Mouse (Mus musculus) liver, embryonic 15.5 days (tissue): Measurements from ENCODE around the gene Rps2. TPM values are rescaled to one million over a fixed set of nuclear protein-coding genes. Genes with fewer than 3 reads are reported as not detected.

Experiments
- ATAC-seq: fragments of 200-750 bp; cut with Nextera tagmentation; 2 replicates; pipeline ENCODE4 v1.8.0; 2017; ENCODE audit warnings: moderate number of reproducible peaks, mild to moderate bottlenecking, moderate library complexity; ENCODE audit not compliant: insufficient read depth
- H3K27ac ChIP-seq: fragments of 300-500 bp; sonication (generic); replicated peaks from 2 replicates; pipeline ENCODE4 v1.5.1; 2015; ENCODE audit warnings: mild to moderate bottlenecking, inconsistent platforms
- H3K27me3 ChIP-seq: fragments of 300-500 bp; sonication (generic); 2 replicates; pipeline ENCODE4 v1.6.1; 2015; ENCODE audit warnings: mild to moderate bottlenecking, inconsistent platforms
- H3K36me3 ChIP-seq: fragments of 300-500 bp; sonication (generic); replicated peaks from 2 replicates; pipeline ENCODE4 v1.6.1; 2015; ENCODE audit warnings: moderate library complexity, mild to moderate bottlenecking, inconsistent platforms
- H3K4me1 ChIP-seq: fragments of 300-500 bp; sonication (generic); replicated peaks from 2 replicates; pipeline ENCODE4 v1.6.1; 2015; ENCODE audit warnings: inconsistent platforms
- H3K4me2 ChIP-seq: fragments of 300-500 bp; sonication (generic); 2 replicates; pipeline ENCODE4 v1.6.1; 2015; ENCODE audit warnings: moderate library complexity, mild to moderate bottlenecking, inconsistent platforms
- H3K4me3 ChIP-seq: fragments of 300-500 bp; sonication (generic); replicated peaks from 2 replicates; pipeline ENCODE4 v1.5.1; 2015; ENCODE audit warnings: mild to moderate bottlenecking, inconsistent platforms
- H3K9ac ChIP-seq: fragments of 300-500 bp; sonication (generic); 2 replicates; pipeline ENCODE4 v1.6.1; 2015; ENCODE audit warnings: moderate library complexity, mild to moderate bottlenecking, inconsistent platforms
- H3K9me3 ChIP-seq: fragments of 300-500 bp; sonication (generic); replicated peaks from 2 replicates; pipeline ENCODE4 v1.6.1; 2016; ENCODE audit warnings: inconsistent platforms
- WGBS: fragments of 180-500 bp; shearing (Covaris S2); methylation state at CpG from one replicate; pipeline ENCODE4 v1.1.7; 2015; ENCODE audit warnings: mixed read lengths; ENCODE audit not compliant: insufficient replicate concordance; 5-methylcytosine and 5-hydroxymethylcytosine counted together
- polyA plus RNA-seq: library from polyadenylated mRNA; unstranded; fragments of >200 nt; fragmentation: Nextera tagmentation; extraction: Ambion mirVana; gene quantifications from 2 replicates; pipeline ENCODE4 v1.2.1, GENCODE M21; 2015

Rps2 gene
- polyA plus RNA-seq, 1 experiment from 2014 or later, result 1,043 TPM

GRCm38 (mm10) chr17:24745526-24746497, 27.9 kb downstream of the Rps2 start:
- peaks cover 5% of the 10 kb centered on the region for H3K36me3 ChIP-seq
- ATAC-seq, result no peak
- no peak overlapping the region for H3K4me3 ChIP-seq
- H3K4me2 ChIP-seq, result no peak overlapping the region
- no peaks in the 10 kb centered on the region for H3K9me3 ChIP-seq
- no peak overlapping the region for H3K9ac ChIP-seq
- peaks cover 16% of the 10 kb centered on the region for H3K4me1 ChIP-seq
- H3K27ac ChIP-seq, result no peak overlapping the region
- peaks cover 46% of the 10 kb centered on the region for H3K27me3 ChIP-seq
- WGBS, result 16% methylated on average over 7 of the region's 7 CpGs

- Histone ChIP-seq H3K4me2 (no peak overlapping the region), H3K27ac (no peak overlapping the region), H3K27me3 (peaks cover 58% of the 10 kb centered on the region), H3K36me3 (no peaks in the 10 kb centered on the region; the same call in 1 of the 2 replicates), H3K9ac (no peak overlapping the region), H3K9me3 (no peaks in the 10 kb centered on the region), H3K4me1 (peaks cover 10% of the 10 kb centered on the region), H3K4me3 (no peak overlapping the region)
- ATAC-seq, result no peak
- 42% methylated on average over 4 of the region's 4 CpGs for WGBS
These were observed 29.1 kb downstream of the Rps2 start for GRCm38 (mm10) chr17:24746986-24747385.

GRCm38 (mm10) chr17:24751528-24751927, 33.6 kb downstream of the Rps2 start:
- H3K4me3 ChIP-seq, result no peak overlapping the region
- 12% methylated on average over 4 of the region's 4 CpGs for WGBS
- H3K27me3 ChIP-seq, result peaks cover 94% of the 10 kb centered on the region
- ATAC-seq, result no peak
- H3K4me2 ChIP-seq, result no peak overlapping the region
- H3K9ac ChIP-seq, result no peak overlapping the region
- H3K36me3 ChIP-seq, result no peaks in the 10 kb centered on the region
- H3K9me3 ChIP-seq, result no peaks in the 10 kb centered on the region
- H3K4me1 ChIP-seq, result peaks cover 15% of the 10 kb centered on the region
- no peak overlapping the region for H3K27ac ChIP-seq

- Histone ChIP-seq H3K27me3 (peaks cover 94% of the 10 kb centered on the region), H3K4me2 (peak within 1 kb of the TSS; percentile 78), H3K27ac (no peak within 1 kb of the TSS), H3K36me3 (no peaks in the 10 kb centered on the region), H3K9me3 (no peaks in the 10 kb centered on the region), H3K9ac (peak within 1 kb of the TSS; percentile 18; the same call in 1 of the 2 replicates), H3K4me3 (peak within 1 kb of the TSS; percentile 53), H3K4me1 (peaks cover 15% of the 10 kb centered on the region)
- WGBS, result 1% methylated on average over 77 of the region's 82 CpGs
- peak; percentile 72 for ATAC-seq
These were observed 34.8 kb downstream of the Rps2 start, which contains the start of gene Hs3st6 for GRCm38 (mm10) chr17:24752415-24753394. Gene Hs3st6 (plus strand): TSS chr17:24752988.

GRCm38 (mm10) chr17:24757394-24757793, 39.5 kb downstream of the Rps2 start:
- H3K4me2 ChIP-seq, result no peak overlapping the region
- H3K9ac ChIP-seq, result no peak overlapping the region
- ATAC-seq, result no peak
- 66% methylated on average over 1 of the region's 1 CpGs for WGBS
- H3K27ac ChIP-seq, result no peak overlapping the region
- peaks cover 94% of the 10 kb centered on the region for H3K27me3 ChIP-seq
- H3K4me1 ChIP-seq, result peaks cover 11% of the 10 kb centered on the region
- no peak overlapping the region for H3K4me3 ChIP-seq
- H3K36me3 ChIP-seq, result no peaks in the 10 kb centered on the region
- no peaks in the 10 kb centered on the region for H3K9me3 ChIP-seq

GRCm38 (mm10) chr17:24761121-24761520, 43.2 kb downstream of the Rps2 start:
- ATAC-seq, result no peak
- Histone ChIP-seq H3K4me3 (no peak overlapping the region), H3K4me2 (no peak overlapping the region), H3K27me3 (peaks cover 83% of the 10 kb centered on the region), H3K36me3 (no peaks in the 10 kb centered on the region), H3K9ac (no peak overlapping the region), H3K27ac (no peak overlapping the region), H3K4me1 (no peaks in the 10 kb centered on the region), H3K9me3 (no peaks in the 10 kb centered on the region)
- WGBS, result 37% methylated on average over 5 of the region's 5 CpGs

GRCm38 (mm10) chr17:24765016-24765905, 47.3 kb downstream of the Rps2 start:
- H3K27me3 ChIP-seq, result peaks cover 83% of the 10 kb centered on the region
- H3K27ac ChIP-seq, result no peak overlapping the region

GRCm38 (mm10) chr17:24766266-24766875, 48.5 kb downstream of the Rps2 start:
- no peak overlapping the region for H3K4me3 ChIP-seq
- H3K4me2 ChIP-seq, result no peak overlapping the region
- no peak overlapping the region for H3K27ac ChIP-seq
- no peak for ATAC-seq
- WGBS, result 33% methylated on average over 12 of the region's 12 CpGs
- no peaks in the 10 kb centered on the region for H3K9me3 ChIP-seq
- H3K9ac ChIP-seq, result no peak overlapping the region
- H3K27me3 ChIP-seq, result peaks cover 72% of the 10 kb centered on the region
- H3K4me1 ChIP-seq, result 0 out of 2 replicates have a peak, but pooled peaks cover 6% of the 10 kb centered on the region
- no peaks in the 10 kb centered on the region for H3K36me3 ChIP-seq

More at GRCm38 (mm10) chr17:24765016-24765905, 47.3 kb downstream of the Rps2 start:
- no peak overlapping the region for H3K9ac ChIP-seq
- H3K36me3 ChIP-seq, result no peaks in the 10 kb centered on the region
- no peak overlapping the region for H3K4me3 ChIP-seq
- ATAC-seq, result no peak
- 0 out of 2 replicates have a peak, but pooled peaks cover 6% of the 10 kb centered on the region for H3K4me1 ChIP-seq
- H3K4me2 ChIP-seq, result no peak overlapping the region
- H3K9me3 ChIP-seq, result no peaks in the 10 kb centered on the region
- 32% methylated on average over 22 of the region's 22 CpGs for WGBS

- no peak for ATAC-seq
- no peaks in the 10 kb centered on the region for H3K36me3 ChIP-seq
- H3K4me1 ChIP-seq, result 0 out of 2 replicates have a peak, but pooled peaks cover 6% of the 10 kb centered on the region
- WGBS, result 37% methylated on average over 3 of the region's 3 CpGs
- no peak overlapping the region for H3K9ac ChIP-seq
- H3K27ac ChIP-seq, result no peak overlapping the region
- no peaks in the 10 kb centered on the region for H3K9me3 ChIP-seq
- H3K27me3 ChIP-seq, result peaks cover 53% of the 10 kb centered on the region
- H3K4me3 ChIP-seq, result no peak overlapping the region
- 0 out of 2 replicates have a peak overlapping the region, but pooled peaks have one; percentile 6 for H3K4me2 ChIP-seq
These were observed 51.2 kb downstream of the Rps2 start for GRCm38 (mm10) chr17:24769146-24769545.
